Mouse (Mus musculus) frontal cortex, postnatal 14 days (tissue): ENCODE results near the gene Jsrp1.

ENCODE experiments used
- DNase-seq, 2 experiments: peaks; one replicate each; pipeline ENCODE4 v3.0.0; 2022; ENCODE audit warnings: low spot score in 2 of 2

The Jsrp1 gene

DNA sequence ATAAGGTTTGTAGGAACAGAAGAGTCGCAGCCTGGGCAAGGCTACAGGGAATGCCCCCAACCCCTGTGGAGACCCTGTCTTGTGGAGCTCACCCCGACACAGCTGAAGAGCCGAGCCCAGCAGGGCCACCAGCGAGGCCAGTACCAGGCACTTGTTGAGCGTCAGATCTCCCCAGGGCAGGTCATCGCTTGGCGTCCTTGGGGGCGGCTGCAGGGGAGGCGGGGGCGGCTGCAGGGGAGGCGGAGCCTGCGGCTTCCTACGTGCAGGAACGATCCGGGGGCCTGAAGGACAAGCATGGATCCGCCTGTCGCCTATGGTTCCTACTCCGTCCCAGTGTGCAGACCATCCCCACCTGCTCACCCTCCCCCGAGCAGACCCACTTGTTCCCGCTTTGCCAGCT lies 3.2 kb downstream of the Jsrp1 start:
- no peak for DNase-seq

DNA sequence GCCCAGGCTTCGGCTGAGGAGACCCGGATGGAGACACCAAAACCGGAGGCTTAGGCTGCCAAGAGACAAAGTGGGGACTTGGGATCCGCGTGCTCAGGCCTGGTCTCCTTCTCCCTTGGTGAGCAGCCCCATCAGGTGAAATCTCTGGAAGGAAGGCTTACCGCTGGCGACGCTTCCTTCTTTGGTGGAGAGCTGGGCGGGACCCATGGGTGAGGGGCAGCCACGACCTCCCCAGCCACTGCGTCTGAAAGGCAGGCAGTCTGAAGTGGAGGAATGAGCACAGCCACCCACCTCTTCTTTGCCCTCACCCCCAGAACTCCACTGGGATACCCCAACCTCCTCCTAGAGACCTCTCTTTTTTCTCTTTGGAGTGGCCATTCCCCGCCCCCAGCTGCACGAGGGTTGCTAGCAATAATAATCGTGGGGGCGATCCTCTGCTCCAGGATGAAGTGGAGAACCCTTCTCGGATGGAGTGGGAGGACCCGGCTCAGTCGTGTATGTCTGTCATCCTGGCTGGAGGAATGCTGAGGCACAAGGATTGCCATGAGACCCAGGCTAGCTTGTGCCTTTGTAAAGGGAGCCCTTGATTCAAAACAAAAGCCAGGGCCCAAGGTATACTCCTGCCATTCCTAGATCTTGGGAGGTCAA lies 4.2 kb downstream of the Jsrp1 start:
- no peak for DNase-seq

DNA sequence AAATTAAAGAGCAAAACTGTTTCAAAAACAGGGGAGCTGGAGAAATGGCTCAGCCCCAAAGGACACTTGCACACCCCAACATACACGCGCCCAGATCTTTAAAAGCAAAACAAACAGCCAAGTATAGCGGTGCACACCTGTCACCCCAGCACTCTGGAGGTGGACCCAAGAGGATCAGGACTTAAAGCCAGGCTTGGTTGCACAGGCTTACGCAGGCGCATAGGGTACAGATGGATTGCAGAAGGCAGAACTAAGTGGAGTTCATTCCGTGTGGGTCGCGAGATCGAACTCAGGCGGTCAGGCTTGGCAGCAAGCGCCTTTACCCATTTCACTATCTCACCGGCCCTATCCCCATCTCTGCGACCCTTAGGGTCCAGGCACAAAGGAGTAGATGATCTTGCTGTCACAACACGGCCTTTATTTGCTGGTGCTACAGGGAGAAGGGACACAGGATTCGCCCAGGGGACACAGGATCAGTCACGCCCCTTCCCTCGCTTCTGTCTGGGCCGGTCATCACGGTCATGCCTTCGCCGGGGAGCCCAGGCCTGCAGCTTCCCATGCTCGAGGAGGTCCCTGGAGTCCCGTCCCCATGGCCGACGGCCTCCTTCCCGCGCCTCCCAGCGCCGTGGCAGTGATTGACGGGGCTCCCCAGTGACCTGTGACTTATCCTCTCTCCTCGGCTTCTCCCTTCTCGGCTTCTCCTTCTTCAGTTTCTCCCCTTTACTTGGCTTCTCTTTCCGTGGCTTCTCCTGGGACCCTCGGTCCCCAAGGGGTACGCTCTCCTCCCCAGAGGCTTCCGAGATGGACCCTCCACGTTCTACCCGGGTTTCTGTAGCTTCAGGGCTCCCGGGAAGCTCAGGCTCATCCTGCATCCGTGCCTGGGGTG lies 5.0 kb downstream of the Jsrp1 start:
- DNase-seq = no peak

DNA sequence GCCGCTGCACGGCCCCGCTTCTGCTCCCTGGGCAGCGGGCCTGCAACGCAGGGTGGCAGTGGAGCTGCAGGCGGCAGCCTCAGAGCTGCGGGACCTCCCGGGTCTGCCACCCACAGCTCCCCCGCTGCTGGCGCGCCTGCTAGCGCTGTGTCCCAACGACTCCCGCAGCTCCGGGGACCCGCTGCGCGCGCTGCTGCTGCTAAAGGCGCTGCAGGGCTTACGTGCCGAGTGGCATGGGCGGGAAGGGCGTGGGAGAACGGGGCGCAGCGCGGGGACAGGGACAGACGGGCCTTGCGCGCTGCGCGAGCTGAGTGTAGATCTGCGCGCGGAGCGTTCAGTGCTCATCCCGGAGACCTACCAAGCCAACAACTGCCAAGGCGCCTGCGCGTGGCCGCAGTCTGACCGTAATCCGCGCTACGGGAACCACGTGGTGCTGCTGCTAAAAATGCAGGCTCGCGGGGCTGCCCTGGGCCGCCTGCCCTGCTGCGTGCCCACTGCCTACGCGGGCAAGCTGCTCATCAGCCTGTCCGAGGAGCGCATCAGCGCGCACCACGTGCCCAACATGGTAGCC lies 6.2 kb downstream of the Jsrp1 start:
- DNase-seq = peak; percentile 81 to 86

DNA sequence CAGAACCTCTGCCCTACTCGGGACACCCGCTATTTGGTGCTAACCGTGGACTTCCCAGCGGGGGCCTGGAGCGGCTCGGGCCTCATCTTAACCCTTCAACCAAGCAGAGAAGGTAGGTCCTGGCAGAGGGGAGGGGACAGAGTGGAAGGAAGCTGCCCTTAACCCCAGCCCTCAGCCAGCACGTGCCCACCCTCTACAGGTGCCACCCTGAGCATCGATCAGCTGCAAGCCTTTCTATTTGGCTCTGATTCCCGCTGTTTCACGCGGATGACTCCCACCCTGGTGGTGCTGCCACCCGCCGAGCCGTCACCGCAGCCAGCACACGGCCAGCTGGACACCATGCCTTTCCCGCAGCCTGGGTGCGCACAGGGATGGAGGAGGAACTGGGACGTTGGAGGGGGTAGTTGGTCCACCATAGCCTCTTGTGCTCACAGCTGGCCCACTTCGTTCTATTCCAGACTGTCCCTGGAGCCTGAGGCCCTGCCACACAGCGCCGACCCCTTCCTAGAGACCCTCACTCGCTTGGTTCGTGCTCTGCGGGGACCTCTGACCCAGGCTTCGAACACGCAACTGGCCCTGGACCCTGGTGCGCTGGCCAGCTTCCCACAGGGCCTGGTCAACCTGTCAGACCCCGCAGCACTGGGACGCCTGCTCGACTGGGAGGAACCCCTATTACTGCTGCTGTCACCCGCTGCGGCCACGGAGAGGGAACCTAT lies 6.8 kb downstream of the Jsrp1 start:
- DNase-seq = no peak

DNA sequence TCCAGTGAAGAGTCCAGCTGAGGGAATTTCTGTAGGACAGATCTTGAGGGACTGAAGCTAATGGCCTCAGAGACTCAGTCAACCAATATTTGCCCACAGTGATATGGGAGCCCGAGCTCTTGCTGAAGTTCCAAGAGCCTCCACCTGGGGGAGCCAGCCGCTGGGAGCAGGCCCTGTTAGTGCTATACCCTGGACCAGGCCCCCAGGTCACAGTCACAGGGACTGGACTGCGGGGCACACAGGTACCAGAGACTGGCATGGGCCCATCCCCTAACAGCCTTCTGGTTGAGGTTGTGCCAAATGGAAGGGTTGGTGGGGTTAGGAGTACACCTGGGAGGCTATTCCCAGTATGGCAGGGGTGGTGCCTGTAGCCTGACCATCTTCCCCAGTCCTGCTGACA lies 7.4 kb downstream of the Jsrp1 start:
- peak in 1 of 2 experiments; percentile 72 for DNase-seq

DNA sequence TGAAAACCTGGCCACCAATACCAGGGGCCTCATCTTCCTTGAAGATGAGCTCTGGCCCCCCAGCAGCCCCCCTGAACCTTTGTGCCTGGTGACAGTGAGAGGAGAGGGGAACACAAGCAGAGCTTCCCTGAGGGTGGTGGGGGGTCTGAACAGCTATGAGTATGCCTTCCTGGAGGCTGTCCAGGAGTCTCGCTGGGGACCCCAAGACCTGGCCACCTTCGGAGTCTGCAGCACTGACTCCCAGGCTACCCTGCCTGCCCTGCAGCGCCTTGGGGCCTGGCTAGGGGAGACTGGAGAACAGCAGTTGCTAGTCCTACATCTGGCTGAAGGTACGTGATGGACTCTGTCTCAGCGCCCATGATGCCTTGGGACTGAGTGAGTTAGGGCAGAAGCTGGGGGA lies 8.0 kb downstream of the Jsrp1 start:
- DNase-seq = no peak

DNA sequence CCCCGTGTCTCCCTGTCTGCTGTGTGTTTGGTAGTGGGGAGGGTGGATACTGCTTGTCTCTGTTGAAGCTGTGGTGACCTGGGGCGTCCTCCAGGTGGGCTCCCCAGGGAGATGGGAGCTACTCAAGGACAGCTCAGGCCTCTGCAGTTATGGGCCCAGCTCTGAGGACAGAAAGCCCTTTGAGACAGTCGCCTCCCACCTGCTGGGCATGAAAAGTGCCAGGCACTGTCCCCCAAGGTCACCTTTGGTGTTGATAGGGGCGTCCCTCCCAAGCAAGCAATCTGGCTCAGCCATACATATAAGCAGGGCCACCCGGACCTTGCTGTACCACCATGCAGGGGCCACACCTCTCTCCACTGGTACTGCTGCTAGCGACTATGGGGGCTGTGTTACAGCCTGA lies 8.4 kb downstream of the Jsrp1 start, which contains the start of gene Amh:
Amh (plus strand) TSS at position 328 of the 400 bp plus-strand sequence.
- DNase-seq = no peak

DNA sequence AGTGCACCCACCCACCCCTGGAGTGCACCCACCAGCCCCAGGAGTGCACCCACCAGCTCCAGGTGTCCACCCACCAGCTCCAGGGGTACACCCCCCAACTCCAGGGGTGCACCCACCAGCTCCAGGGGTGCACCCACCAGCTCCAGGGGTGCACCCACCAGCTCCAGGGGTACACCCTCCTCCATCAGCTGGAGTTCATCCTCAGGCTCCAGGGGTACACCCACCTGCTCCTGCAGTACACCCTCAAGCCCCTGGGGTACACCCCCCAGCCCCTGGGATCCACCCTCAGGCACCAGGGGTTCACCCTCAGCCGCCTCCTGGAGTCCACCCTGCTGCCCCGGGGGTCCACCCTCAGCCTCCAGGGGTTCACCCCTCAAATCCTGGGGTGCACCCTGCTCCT lies 9.0 kb downstream of the Jsrp1 start:
- no peak for DNase-seq

DNA sequence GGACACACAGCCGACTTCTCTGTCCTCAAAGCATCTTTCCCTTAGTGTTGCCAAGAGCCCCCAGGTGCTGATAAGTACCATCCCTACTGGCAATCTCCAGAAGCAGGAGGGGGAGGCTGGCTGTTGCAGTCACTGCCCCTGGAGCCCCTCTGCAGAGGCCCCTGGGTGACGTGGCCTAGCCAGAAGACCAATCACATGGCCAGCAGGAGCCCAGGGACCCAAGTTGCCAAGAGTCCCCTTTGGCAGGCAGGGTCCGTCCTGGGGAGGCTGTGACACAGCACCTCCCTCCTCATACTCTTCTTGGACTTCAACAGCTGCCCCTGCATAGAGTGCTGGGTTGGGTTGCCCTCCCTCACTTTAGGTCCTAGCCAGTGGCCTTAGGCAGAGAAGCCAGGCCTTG lies 10.3 kb downstream of the Jsrp1 start:
- no peak for DNase-seq

DNA sequence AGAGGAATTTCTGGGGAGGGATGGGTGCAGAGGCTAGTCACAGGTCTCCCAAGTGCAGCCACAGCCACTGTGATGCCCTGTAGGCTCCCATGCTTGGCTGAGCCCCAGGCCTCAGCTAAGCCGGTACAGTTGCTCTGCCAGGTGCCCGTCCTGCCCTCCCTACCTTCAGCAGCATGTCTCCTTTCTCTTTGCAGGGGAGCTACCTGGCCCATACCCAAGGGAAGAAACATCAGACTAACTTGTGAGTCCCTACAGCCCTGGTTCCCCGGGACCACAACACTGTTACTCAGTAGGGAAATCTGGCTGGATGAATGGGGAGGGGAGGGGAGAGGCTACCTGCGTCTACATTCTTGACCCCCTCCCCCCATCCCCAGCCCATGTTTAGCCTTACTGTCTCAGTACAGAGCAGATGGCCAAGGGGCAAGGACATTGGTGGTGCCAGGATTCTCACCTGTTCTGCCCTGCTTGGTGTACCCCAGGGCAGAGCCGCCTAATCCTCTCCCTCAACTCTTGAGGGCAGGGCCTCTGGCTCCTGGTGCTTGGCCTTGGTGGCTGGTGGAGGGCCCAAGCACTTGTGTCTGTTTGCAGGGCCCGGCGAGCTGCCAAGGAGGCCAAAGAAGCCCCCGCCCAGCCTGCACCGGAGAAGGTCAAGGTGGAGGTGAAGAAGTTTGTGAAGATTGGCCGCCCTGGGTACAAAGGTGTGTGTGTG lies 10.9 kb downstream of the Jsrp1 start:
- no peak for DNase-seq

DNA sequence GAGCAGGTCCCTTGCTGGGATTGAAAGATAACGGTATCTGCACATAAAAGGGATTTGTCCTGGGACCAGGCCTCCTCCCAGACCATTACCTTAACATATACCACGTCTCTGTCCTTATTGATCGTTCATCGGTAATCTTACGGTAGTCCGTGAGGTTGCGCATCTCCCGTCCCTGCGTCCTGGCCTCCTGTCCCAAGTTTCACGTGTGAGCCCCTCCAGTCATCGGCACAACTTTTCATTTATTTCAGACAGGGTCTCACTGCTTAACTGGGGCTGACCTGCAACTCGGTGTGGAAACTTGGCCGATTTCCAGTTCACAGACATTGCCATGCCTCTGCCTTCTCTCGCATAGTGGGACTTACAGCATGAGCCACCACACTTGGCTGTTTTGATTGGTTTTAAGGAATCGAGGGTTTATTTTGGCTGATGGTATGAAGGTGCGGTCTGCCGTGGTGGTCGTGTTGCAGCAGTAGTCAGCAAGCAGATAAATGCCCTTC lies 14.2 kb downstream of the Jsrp1 start:
- DNase-seq = no peak

DNA sequence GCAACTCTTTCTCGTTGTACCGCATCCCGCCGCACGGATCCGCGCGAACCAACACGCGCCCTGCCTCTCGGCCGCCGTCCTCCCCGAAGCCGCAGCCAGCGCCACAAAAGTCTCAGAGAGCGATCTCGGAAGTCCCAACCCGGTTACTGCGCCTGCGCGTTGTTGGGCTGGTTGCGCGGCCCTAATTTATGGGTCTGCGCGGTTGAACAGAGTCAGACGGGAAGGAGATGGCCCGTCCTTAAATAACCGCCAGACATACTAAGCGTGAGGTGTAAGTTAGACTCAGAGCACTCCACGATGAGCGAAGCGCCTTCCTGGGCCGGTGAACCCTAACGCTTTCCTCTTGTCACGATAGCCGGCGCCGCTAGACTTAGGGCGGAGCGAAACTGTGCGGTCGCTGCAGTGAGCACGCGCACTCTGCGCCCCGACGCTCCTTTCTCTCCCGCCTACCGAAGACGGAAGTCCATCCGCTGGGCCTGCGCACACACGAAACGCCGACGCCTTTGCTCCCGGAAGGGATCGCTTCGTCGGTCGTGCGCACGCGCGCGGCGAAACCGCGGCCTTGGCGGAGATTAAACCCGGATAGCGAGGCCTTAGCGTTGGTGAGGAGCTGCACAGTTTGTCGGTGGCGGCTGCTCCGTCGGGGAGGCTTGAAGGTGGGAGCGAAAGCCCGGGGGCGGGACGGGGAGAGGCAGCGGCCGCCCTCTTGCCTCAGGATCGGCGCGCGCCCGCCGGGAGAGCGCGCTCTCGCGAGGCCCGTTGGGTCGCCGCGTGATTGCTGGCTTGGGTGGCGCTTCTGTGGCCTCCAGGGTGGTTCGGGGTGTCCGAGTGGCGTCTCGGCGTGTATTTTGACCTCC lies 14.9 kb downstream of the Jsrp1 start, which contains the start of the genes Sf3a2 and Plekhj1:
Sf3a2 (plus strand) TSS at position 49 of the 857 bp plus-strand sequence.
Plekhj1 (minus strand) TSS at position 477 of the 857 bp plus-strand sequence.
- peak; percentile 92 for DNase-seq

DNA sequence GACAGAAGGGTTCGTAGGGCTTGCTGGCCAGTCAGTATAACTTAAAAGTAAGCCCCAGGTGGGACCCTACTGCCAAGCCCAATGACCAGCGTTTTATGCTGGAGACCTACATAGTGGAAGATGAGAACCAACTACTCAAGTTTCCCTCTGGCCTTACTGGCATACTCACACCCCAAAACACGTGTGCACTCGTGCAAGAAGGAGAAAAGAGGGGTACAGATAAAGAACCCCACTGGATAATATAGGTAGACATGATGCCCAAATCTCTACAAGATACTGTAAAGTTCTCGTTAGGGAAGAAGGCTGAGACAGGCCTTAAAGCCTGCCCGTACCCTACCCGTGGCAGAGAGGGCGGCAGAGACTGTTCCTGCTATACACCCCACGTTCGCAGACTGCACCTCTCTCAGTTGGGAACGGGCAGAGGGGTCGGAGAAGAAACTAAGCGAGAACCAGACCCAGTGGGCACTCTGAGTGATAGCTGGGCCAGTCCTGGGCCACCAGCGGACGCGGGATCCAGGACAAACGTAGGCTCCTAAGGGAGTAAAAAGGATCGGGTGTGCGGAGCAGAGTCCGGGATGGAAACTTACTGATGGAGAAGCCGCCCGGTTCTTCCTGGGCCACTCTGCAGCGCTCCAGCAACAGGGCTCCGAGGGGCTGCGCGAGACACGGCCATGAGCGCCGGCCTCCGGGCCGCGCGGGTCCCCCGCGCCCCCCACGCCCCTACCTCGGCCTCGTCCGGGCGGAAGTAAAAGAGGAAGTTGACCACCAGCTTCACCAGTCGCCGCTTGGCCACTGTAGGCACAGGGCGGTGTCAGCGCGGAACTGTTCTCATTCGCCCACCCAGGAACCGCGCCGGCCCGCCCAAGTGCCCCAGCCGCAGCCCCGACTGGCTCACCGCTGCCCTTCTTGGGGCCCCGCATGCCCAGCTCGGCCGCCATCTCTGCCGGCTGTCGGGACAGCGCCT lies 15.8 kb downstream of the Jsrp1 start:
- no peak for DNase-seq

DNA sequence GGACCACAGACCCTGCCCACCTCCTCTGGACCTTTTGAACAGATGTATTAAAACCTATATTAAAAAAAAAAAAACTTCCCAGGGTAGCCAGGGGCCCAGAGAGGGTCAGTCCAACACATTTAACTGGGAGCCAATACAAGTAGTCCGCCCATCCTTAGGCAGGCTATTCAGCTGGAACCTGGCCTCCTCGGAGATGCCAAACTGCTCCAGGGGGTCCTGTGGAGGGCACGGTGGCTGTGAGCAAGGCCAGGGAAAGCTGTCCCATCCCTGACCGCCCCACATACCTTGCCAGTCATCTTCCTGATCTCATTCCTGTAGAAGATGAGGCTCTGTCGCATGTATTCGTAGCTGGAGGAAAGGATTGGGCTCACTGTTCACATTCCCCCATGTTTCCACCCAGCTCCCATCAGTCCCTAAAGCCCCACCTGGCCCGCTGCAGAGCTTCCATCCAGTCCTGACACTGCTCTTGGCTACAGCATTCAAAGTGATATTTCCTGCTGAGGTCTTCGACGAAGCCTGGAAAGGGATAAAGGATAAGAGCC lies 16.9 kb downstream of the Jsrp1 start:
- no peak for DNase-seq

DNA sequence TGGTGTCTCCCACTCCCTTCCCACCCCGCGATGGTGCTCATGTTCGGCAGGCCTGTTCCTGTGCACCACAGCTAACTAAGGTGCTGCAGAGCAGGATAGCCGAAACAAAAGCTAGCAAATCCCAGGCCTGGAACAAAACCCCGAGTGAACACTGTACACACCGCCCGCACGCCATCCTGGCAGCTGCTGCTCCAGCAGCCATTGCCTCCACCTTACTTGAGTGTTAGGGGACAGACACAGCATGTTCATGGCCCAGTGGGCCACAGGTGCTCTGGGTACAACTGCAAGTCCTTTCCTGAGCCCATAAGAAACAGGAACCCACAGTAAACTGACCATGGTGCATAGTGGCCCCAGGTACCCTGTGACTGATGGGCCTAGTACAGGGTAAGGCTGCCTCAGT lies 18.5 kb downstream of the Jsrp1 start:
- DNase-seq = no peak

DNA sequence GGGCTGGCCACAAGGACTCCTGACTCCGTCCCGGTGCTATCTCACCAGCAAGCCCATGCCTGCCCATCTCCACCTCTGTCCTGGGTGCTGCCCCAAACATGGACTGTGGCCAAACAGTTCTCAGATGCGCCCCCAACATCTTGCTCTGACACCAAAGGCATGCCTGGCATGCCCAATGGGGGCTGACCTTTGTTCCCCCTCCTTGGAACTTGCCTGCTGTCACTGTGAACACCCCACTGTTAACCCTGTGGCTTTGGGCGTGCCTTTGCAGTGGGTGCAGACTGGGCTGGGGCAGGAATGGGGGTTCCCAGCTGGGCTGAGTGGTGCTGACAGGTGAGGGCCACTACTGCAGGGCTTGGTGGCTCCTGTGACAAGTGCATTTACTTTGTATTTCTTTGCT lies 19.5 kb downstream of the Jsrp1 start:
- DNase-seq = no peak

DNA sequence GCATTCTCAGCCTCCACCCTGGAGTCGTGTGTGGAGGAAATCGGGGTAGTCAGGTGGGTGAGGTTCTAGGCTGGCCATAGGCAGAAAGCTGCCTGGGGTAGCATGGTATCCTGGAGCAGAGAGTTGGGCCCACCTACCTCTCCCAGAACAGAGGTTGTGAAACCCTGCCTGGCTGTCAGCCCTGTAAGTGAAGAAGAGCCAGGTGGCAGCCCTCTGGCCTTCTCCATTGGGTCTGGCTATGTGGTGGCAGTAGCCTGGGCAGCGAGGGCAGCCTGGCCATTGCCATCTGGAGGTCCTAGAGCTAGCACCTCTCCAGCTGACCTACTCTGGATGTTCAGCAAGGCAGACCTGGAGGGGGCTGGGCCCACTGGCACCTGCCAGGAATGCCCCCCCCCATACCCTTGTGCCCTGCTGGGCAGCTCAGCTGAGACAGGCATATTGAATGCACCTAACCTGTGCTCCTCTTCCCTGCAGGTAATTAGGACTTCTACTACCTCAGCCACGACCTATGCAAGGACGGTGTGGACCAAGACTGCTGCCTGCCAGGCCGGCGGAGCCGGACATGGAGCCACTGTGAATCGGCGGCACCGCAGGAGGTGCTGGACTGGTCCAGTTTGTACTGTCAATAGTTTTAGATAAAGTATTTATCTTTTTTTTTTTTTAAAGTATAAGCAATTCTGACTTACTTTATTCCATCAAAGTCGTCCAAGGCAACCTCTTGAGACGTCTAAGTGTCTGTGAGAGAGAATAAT lies 20.1 kb downstream of the Jsrp1 start:
- DNase-seq = no peak
